ENCODE assay signal across 18 mouse cellular contexts in the genomic region with DNA sequence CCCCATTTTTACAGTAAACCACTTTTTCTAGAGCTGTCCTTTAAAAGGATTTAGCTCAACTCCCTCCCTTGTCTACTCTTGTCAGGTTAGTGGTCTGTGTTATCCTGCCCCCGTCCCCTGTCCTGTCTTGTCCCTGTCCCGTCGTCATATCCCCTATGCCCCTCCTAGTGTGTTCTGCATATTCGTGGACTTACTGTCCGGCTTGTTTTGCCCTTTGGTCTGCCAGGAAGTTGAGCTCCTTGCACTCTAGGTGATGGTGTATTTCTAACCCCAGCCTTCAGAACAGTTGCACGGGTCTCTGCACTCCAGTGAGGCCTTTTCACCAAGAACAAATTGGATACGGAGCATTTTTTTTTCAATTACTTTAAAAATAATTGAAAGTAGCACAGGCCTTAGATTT. TPM values are rescaled to one million over a fixed set of nuclear protein-coding genes. Genes with fewer than 3 reads are reported as not detected.
DNase-seq lines count a peak whose midpoint lies in the region; ATAC-seq and TF ChIP-seq lines count a peak whose summit lies in the region.
"Had no signal": no experiment of that assay in that cellular context is flagged by ENCODE, and none has a peak within 500 bp of the region (broad histone marks: within the 10 kb centered on the region; RNA-seq: fewer than 3 reads in every experiment).

No protein-coding gene starts in this region.

- H3K27me3 ChIP-seq in intestine, embryonic 14.5 days (replicated peaks; ENCODE audit: control insufficient read depth, insufficient read depth, low read length) = no peaks in the 10 kb centered on the region
- no peaks in the 10 kb centered on the region for H3K27me3 ChIP-seq in intestine, postnatal 0 days (replicated peaks; ENCODE audit: control insufficient read depth, insufficient read depth, low read length)
- no peaks in the 10 kb centered on the region for H3K27me3 ChIP-seq in liver, adult 2 months (ENCODE audit: control insufficient read depth, insufficient read depth, low read length)
- H3K27me3 ChIP-seq: embryonic facial prominence, embryonic 15.5 days; forebrain, embryonic 15.5 days; hindbrain, embryonic 15.5 days had no signal

- no peak overlapping the region for H3K9ac ChIP-seq in intestine, embryonic 14.5 days (ENCODE audit: low read length)
- no peak overlapping the region for H3K9ac ChIP-seq in intestine, postnatal 0 days (ENCODE audit: low read depth, low read length)
- no peak overlapping the region for H3K9ac ChIP-seq in liver, adult 2 months (ENCODE audit: low read depth, low read length)
- H3K9ac ChIP-seq: embryonic facial prominence, embryonic 15.5 days; forebrain, embryonic 15.5 days; hindbrain, embryonic 15.5 days had no signal

- no peak for ATAC-seq in intestine, embryonic 14.5 days (replicated peaks; ENCODE audit: low FRiP score, low TSS enrichment, low read depth)
- no peak for ATAC-seq in intestine, postnatal 0 days
- ATAC-seq: CD4-positive, CD25-positive, alpha-beta regulatory T cell, adult 4 months; forebrain, embryonic 15.5 days had no signal

- H3K9me3 ChIP-seq in intestine, embryonic 14.5 days (ENCODE audit: control insufficient read depth, low read length) = no peaks in the 10 kb centered on the region
- H3K9me3 ChIP-seq in intestine, postnatal 0 days (ENCODE audit: control insufficient read depth) = no peaks in the 10 kb centered on the region
- H3K9me3 ChIP-seq: embryonic facial prominence, embryonic 15.5 days; forebrain, embryonic 15.5 days; G1E; hindbrain, embryonic 15.5 days had no signal

- H3K79me2 ChIP-seq in liver, adult 2 months (ENCODE audit: control insufficient read depth, insufficient read depth, low read length) = peaks cover 15% of the 10 kb centered on the region; the same call in 1 of the 2 replicates

- H3K27ac ChIP-seq in gastrocnemius, adult 2 months = peak overlapping the region; percentile 82
- no peak overlapping the region for H3K27ac ChIP-seq in intestine, embryonic 14.5 days (ENCODE audit: low read depth)
- H3K27ac ChIP-seq in intestine, postnatal 0 days (ENCODE audit: low read depth, low read length) = no peak overlapping the region
- peak overlapping the region; percentile 95 for H3K27ac ChIP-seq in liver, adult 2 months (replicated peaks; ENCODE audit: insufficient read depth, low read depth, low read length)
- H3K27ac ChIP-seq in embryonic fibroblast, embryonic 13.5 days (ENCODE audit: insufficient read depth, low read length) = peak overlapping the region; percentile 59; the same call in 1 of the 2 replicates
- H3K27ac ChIP-seq: embryonic facial prominence, embryonic 15.5 days; forebrain, embryonic 15.5 days; hindbrain, embryonic 15.5 days had no signal

- no peaks in the 10 kb centered on the region; the same call in none of the 2 replicates for H3K4me1 ChIP-seq in intestine, embryonic 14.5 days (replicated peaks; ENCODE audit: control insufficient read depth, insufficient read depth, low read length)
- H3K4me1 ChIP-seq in intestine, postnatal 0 days (replicated peaks; ENCODE audit: control insufficient read depth, insufficient read depth, low read length) = peaks cover 10% of the 10 kb centered on the region; the same call in 1 of the 2 replicates
- H3K4me1 ChIP-seq in liver, adult 2 months (ENCODE audit: control insufficient read depth, insufficient read depth, low read length) = peaks cover 34% of the 10 kb centered on the region
- H3K4me1 ChIP-seq in embryonic fibroblast, embryonic 13.5 days (ENCODE audit: control insufficient read depth, insufficient read depth, low read length) = peaks cover 20% of the 10 kb centered on the region
- H3K4me1 ChIP-seq: forebrain, embryonic 15.5 days; hindbrain, embryonic 15.5 days had no signal

- TF ChIP-seq CTCF in gastrocnemius, adult 2 months (IDR thresholded peaks at IDR 0.05) = no peak
- TF ChIP-seq CTCF in intestine, postnatal 0 days (IDR thresholded peaks at IDR 0.05; ENCODE audit: low read depth) = no peak
- no peak for TF ChIP-seq CTCF in liver, adult 2 months (IDR thresholded peaks at IDR 0.05; ENCODE audit: low read depth, low read length)
- no peak for TF ChIP-seq CTCF in embryonic fibroblast, embryonic 13.5 days (IDR thresholded peaks at IDR 0.05; ENCODE audit: borderline replicate concordance, insufficient read depth, low read length)

- no peak for TF ChIP-seq POLR2A in liver, adult 2 months (IDR thresholded peaks at IDR 0.05; ENCODE audit: extremely low read depth, insufficient read depth, low read length)
- TF ChIP-seq POLR2A in embryonic fibroblast, embryonic 13.5 days (IDR thresholded peaks at IDR 0.05; ENCODE audit: low read depth, low read length) = no peak

- DNase-seq in gastrocnemius, adult 2 months = no peak
- DNase-seq in gastrocnemius, postnatal 36 days = no peak
- peak; percentile 15 for DNase-seq in intestine, embryonic 14.5 days (ENCODE audit: low spot score)
- DNase-seq in liver, adult 2 months (ENCODE audit: extremely low read depth, low read depth, low spot score) = no peak
- DNase-seq in liver = no peak
- DNase-seq: adrenal gland, adult 8-10 months; adrenal gland, postnatal 36 days; B cell, adult 2 months; cerebellum, adult 2 months; cerebellum, postnatal 10 days; gastrocnemius, postnatal 10 days had no signal

- peaks cover 45% of the 10 kb centered on the region for H3K36me3 ChIP-seq in intestine, embryonic 14.5 days (ENCODE audit: control insufficient read depth, insufficient read depth, low read length)
- H3K36me3 ChIP-seq in intestine, postnatal 0 days (ENCODE audit: control insufficient read depth, insufficient read depth) = peaks cover 24% of the 10 kb centered on the region
- H3K36me3 ChIP-seq in liver, adult 2 months (ENCODE audit: control insufficient read depth, insufficient read depth, low read length) = peaks cover 3% of the 10 kb centered on the region; the same call in 1 of the 2 replicates

- 87% methylated on average over 7 of the region's 7 CpGs for WGBS in intestine, embryonic 14.5 days
- 77% methylated on average over 7 of the region's 7 CpGs for WGBS in intestine, postnatal 0 days
- WGBS in liver, adult 2 months = 36% methylated on average over 7 of the region's 7 CpGs

- H3K4me2 ChIP-seq in intestine, embryonic 14.5 days (ENCODE audit: low read length) = no peak overlapping the region
- H3K4me2 ChIP-seq in intestine, postnatal 0 days (replicated peaks; ENCODE audit: low read depth) = no peak overlapping the region
- H3K4me2 ChIP-seq: embryonic facial prominence, embryonic 15.5 days; forebrain, embryonic 15.5 days; hindbrain, embryonic 15.5 days had no signal

- intact Hi-C loops in gastrocnemius, adult 2 months (cut with DNase I) = no loop called here
- intact Hi-C loops in gastrocnemius, postnatal 36 days (cut with DNase I) = no loop called here

- H3K4me3 ChIP-seq in gastrocnemius, adult 2 months = peak overlapping the region; percentile 39
- H3K4me3 ChIP-seq in intestine, embryonic 14.5 days (ENCODE audit: low read depth, low read length) = no peak overlapping the region
- H3K4me3 ChIP-seq in intestine, postnatal 0 days (ENCODE audit: low read depth, low read length) = no peak overlapping the region
- no peak overlapping the region for H3K4me3 ChIP-seq in liver, adult 2 months (ENCODE audit: insufficient read depth, low read depth, low read length)
- H3K4me3 ChIP-seq in embryonic fibroblast, embryonic 13.5 days (ENCODE audit: insufficient read depth, low read length) = no peak overlapping the region
- H3K4me3 ChIP-seq: embryonic facial prominence, embryonic 15.5 days; forebrain, embryonic 15.5 days; hindbrain, embryonic 15.5 days had no signal

RNA-seq across cellular contexts. Expression of a gene that starts 10.2 kb away (rescaled TPM):
- 100 to 1,000 TPM; 115 to 122 TPM for total RNA-seq in gastrocnemius, adult 2 months (2021)
- total RNA-seq in gastrocnemius, postnatal 36 days (2021) = 100 to 1,000 TPM in 1 of 2 experiments, 10 to 100 TPM in 1; 98.7 to 111 TPM
- polyA plus RNA-seq in intestine, embryonic 14.5 days (2014; fragmentation: Nextera tagmentation; extraction: Ambion mirVana) = 448 and 458 TPM in 2 replicates
- 504 and 571 TPM in 2 replicates for polyA plus RNA-seq in intestine, postnatal 0 days (2015; fragmentation: Nextera tagmentation; extraction: Ambion mirVana)
- total RNA-seq in liver, adult 2 months (2014; rRNA removed) = 314 and 385 TPM in 2 replicates
- 176 and 235 TPM in 2 replicates for polyA plus RNA-seq in liver, adult 2 months (2012; rRNA removed)
- 653 and 674 TPM in 2 replicates for polyA plus RNA-seq in embryonic fibroblast, embryonic 13.5 days (2011; ENCODE audit: insufficient read length, low read depth, missing spikeins)

RNA-seq across cellular contexts. Expression of a gene that starts 10.3 kb away (rescaled TPM):
- total RNA-seq in gastrocnemius, adult 2 months (2021) = 10 to 100 TPM; 12.8 to 14.8 TPM
- total RNA-seq in gastrocnemius, postnatal 36 days (2021) = 10 to 100 TPM; 10.5 to 12.0 TPM
- polyA plus RNA-seq in intestine, embryonic 14.5 days (2014; fragmentation: Nextera tagmentation; extraction: Ambion mirVana) = 13.7 and 14.3 TPM in 2 replicates
- polyA plus RNA-seq in intestine, postnatal 0 days (2015; fragmentation: Nextera tagmentation; extraction: Ambion mirVana) = 6.1 and 6.9 TPM in 2 replicates
- 5.4 and 6.0 TPM in 2 replicates for total RNA-seq in liver, adult 2 months (2014; rRNA removed)
- 1.9 and 2.0 TPM in 2 replicates for polyA plus RNA-seq in liver, adult 2 months (2012; rRNA removed)
- 75.7 and 83.7 TPM in 2 replicates for polyA plus RNA-seq in embryonic fibroblast, embryonic 13.5 days (2011; ENCODE audit: insufficient read length, low read depth, missing spikeins)

Comparison
In these comparisons a context has a peak if more than half of its experiments do, and no peak if none do; other contexts are left out.
1. H3K27ac ChIP-seq: peak in gastrocnemius, adult 2 months (single experiment), liver, adult 2 months (single experiment) and embryonic fibroblast, embryonic 13.5 days (single experiment); none in intestine, embryonic 14.5 days (single experiment) and intestine, postnatal 0 days (single experiment).